Mouse (Mus musculus) kidney, postnatal 10 days (tissue): ENCODE measurements at regions not wholly inside any gene's neighbourhood (a gene's known extent, or its start where the extent isn't known, plus 50 kb on each side); places are given as distances from the start of the nearest gene placed in this dataset.

Source experiments
- DNase-seq: peaks from one replicate; pipeline ENCODE4 v3.0.0; 2021; ENCODE audit warnings: mixed read lengths

- DNase-seq, result peak; percentile 25
These were observed 66.0 kb upstream of the Fat4 start for GRCm38 (mm10) chr3:38820787-38821186.

- no peak for DNase-seq
These were observed 66.4 kb upstream of the Fat4 start for GRCm38 (mm10) chr3:38820315-38820714.

DNA sequence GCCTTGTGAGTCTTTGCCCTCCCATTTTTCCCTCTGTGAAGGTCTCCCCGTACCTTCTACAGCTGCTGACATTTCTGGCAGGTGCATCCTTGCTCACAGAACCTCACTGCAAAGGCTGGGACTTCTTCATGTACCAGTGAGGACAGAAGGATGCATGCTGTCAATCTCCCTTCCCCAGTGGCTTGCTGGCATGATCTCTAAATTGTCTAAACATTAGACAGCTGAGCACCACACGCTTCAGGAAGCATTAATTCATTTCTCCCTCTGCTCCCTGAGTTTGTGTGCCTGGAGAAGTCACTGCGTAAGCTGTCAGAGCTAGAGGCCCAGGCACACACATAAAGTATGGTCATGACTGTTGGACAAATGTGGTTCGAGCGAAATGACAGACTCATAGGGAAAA lies 69.1 kb upstream of the Fat4 start:
- DNase-seq, result no peak

- no peak for DNase-seq
These were observed 74.3 kb upstream of the Fat4 start for GRCm38 (mm10) chr3:38812457-38812856.

DNA sequence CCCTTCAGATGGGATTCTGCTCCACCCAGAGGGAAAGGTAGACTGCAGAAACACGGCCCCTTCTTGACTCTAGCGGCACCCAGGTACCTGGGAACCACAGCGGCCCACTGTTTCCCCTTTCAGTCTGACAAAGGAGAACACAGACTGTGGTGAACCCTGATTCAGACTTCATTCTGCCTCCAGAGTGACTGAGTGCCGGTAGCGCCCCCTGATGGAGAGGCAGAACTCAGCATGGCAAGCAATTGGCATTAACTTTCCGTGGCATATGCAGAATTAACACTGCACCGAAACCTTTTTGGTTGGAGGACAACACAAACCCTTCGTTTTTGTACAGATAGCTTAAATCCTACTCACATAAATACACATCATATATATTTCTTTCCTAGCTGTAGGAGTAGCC lies 75.1 kb upstream of the Fat4 start:
- DNase-seq, result no peak

GRCm38 (mm10) chr3:38806469-38807055 lies 80.2 kb upstream of the Fat4 start:
- DNase-seq, result no peak

GRCm38 (mm10) chr3:38806036-38806435 lies 80.7 kb upstream of the Fat4 start:
- no peak for DNase-seq

GRCm38 (mm10) chr3:38795646-38796301 lies 91.0 kb upstream of the Fat4 start:
- no peak for DNase-seq

DNA sequence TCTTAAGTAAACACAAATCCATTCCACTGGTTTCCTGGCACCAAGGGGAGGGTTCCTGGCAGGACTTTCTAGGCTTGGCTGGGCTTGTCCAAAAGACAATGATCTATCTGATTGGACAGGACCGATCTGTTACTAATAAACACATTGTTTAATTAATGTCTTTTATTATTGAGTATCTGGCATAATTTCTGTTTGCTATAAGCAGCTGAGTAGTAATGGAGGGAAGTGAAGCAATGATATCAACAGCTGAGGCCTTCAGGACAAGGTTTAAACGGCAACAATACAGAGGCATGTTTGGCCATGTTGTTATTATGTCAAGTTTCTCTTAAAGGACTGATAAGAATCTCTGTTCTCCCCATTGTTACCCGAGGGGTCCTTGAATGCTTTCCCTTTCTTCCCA lies 93.5 kb upstream of the Fat4 start:
- no peak for DNase-seq

- no peak for DNase-seq
These were observed 98.0 kb upstream of the Fat4 start for GRCm38 (mm10) chr3:38788751-38789150.

GRCm38 (mm10) chr3:38783711-38784110 lies 103.0 kb upstream of the Fat4 start:
- no peak for DNase-seq

DNA sequence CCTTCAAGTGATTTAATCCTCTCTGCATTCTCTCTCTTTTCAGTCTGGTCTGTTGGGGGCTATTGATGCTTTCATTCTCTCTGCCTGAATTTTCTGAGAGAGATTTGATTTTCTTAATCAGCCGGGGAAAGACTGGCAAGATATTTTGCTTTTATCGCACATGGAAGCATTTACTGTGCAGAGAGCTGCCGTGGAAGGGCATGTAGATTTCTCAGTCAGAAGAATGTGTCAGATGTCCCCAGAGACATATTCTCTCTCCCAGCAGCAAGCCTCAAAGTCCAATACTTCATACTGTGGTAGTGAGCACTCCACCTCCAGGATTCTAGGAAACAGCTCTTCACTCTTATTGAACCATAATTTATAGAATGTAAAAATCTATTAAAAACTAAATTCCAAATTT lies 103.7 kb upstream of the Fat4 start:
- DNase-seq, result no peak

GRCm38 (mm10) chr3:38776743-38777366 lies 109.9 kb upstream of the Fat4 start:
- DNase-seq, result no peak

DNA sequence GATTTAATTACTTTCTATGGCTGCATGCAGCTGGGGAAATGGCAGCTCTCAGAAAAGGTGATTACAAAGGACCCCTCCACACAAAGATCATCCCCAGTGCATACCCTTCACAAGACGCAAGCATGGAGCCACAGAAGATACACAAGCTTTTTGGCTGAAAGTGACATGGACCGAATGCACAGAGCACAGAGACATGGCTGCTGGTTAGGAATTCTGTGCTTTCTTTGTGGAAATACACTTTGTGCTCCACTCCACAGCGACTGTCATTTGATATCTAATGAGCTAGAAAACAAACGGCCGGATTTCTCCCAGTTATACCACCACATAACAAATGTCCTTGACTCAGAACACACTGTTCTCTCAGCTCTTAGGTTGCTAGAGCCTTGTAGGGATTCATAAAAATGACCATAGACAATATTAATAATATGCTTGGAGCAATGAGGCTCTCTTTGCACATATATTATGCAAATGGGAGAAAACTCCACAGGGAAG lies 132.1 kb upstream of the Fat4 start:
- DNase-seq, result no peak

DNA sequence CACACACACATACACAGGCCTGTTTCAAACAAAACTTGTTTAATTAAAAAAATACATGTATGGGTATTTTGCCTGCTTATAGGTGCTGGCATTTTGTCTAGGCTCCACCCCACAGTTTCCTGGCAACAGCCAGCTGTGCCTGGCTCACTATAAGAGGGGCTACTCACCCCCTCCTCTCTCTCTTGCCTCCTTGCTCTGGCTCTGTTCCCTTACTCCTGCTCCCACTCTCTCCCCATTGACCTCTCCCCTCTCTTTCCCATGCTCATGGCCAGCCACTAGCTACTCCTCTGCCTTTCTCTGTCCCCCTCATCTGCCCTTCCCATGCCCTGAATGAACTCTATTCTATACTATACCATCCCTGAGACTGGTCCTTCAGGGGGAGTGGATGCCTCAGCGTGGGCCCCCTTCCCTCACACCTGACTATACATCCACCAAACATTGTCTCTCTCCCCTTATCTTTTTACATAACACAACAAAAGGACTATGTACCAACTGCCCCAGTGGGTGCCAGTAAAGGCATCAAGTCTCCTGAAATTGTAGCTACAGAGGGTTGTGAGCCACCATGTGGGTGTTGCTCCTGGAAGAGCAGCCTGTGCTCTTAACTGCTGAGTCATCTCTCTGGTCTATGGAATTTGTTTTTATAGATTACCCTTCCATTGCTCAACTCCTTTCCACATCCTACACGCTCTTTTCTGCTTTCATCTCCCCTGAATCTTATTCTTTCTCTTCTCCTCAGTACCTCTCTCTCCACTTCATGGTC lies 133.1 kb upstream of the Fat4 start:
- no peak for DNase-seq

- no peak for DNase-seq
These were observed 144.6 kb upstream of the Fat4 start for GRCm38 (mm10) chr3:38742155-38742554.

- DNase-seq, result no peak
These were observed 164.1 kb upstream of the Fat4 start for GRCm38 (mm10) chr3:38722606-38723005.

- no peak for DNase-seq
These were observed 174.5 kb upstream of the Fat4 start for GRCm38 (mm10) chr3:38712078-38712873.

DNA sequence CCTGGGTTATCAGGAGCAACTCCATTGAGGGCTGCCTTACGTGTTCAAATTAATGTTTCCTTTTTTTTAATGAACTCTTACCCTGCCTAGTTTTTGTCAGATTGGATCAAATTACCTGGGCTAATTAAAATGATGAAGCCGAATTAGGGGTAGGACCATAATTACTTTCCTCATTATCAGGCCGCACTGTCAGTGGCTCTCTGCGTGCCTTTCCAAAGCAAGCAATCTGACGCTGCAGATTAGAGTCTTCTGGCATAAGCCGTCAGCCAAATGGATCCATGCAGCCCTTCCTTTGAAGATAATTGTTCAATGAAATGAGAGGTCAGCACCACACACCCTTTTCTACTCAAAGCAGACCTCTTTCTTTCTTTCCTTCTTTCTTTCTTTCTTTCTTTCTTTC lies 175.5 kb upstream of the Fat4 start:
- no peak for DNase-seq

- no peak for DNase-seq
These were observed 178.8 kb upstream of the Fat4 start for GRCm38 (mm10) chr3:38707891-38708290.

- DNase-seq, result no peak
These were observed 187.5 kb upstream of the Fat4 start for GRCm38 (mm10) chr3:38699206-38699605.

DNA sequence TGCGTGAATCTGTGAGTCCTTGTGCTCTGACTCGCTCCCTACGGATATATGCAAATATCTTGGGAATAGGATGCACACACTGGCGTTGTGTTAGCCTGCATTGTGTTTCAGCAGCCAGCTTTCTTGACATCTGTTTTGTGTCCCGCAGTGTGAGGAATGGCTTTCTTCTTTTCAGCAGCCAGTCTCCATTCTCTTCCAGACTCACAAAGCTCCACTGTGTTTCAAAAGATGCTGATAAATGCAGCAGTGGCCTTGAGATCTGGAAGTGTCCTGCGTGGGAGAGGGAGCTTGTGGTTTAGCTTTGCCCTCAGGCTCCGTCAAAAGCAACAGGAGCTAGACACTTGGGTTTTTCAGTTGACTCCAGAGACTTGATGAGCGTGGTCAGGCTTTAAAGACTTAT lies 188.9 kb upstream of the Fat4 start:
- peak; percentile 11 for DNase-seq

GRCm38 (mm10) chr3:38697349-38697748 lies 189.4 kb upstream of the Fat4 start:
- DNase-seq, result no peak
